Mouse (Mus musculus) bone marrow macrophage, adult 2 months (primary cell): ENCODE data around the gene Kmt2b.

ENCODE experiments used
- CTCF ChIP-seq: IDR thresholded peaks from 2 replicates; pipeline ENCODE4 v1.5.1; 2012; ENCODE audit warnings: low read depth, mild to moderate bottlenecking, low read length, moderate library complexity
- POLR2A ChIP-seq: IDR thresholded peaks from 2 replicates; pipeline ENCODE4 v1.6.1; 2012; ENCODE audit warnings: mild to moderate bottlenecking, low read depth, low read length, borderline replicate concordance

DNA sequence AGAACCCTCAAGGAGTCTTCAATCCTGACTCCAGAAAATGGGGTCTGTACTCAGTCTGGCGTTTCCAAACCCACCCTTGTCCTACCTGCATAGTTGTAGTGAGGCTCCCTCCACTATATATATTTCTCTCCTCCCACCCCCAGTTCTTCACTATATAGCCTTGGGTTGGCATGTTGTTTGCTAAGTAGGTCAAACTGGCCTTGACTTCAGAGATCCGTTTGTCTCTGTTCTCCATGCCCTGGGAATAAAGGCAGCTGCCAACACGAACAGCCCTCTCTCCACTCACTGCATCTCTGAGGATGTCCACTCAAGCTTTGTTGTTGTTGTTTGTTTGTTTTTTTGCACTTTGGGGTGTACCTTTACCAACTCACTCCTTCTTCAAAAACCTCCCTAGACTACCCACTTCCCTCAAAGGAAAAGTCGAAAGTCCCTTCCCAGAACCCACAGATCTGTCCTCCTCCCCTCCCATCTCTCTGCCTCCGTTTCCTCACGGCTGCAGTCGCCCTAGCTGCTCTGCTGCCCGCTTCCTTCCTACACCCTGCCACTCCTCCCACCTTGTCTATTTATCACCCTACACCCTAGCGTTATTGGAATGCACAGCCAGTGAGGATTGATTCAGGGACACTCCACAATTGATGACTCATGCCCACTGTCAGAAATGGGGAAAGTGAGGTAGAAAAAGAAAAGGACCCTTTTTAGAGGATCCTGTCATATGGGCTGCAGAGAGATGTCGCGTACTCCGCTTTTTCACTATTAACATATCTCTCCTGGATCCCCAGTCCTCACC lies 29.7 kb downstream of the Kmt2b start:
- TF ChIP-seq POLR2A = no peak
- no peak for TF ChIP-seq CTCF
